Mouse (Mus musculus) embryonic fibroblast, embryonic 13.5 days (primary cell): ENCODE data around the gene Tas2r134.

Experiments used
- CTCF ChIP-seq: IDR thresholded peaks from 2 replicates; pipeline ENCODE4 v1.5.1; 2011; ENCODE audit warnings: mild to moderate bottlenecking, control low read depth, low read length, moderate library complexity, borderline replicate concordance; ENCODE audit not compliant: insufficient read depth
- POLR2A ChIP-seq: IDR thresholded peaks from 2 replicates; pipeline ENCODE4 v1.6.1; 2011; ENCODE audit warnings: low read depth, mild to moderate bottlenecking, control low read depth, low read length, moderate library complexity

- TF ChIP-seq POLR2A (no peak), CTCF (no peak)
These were observed 26.4 kb upstream of the Tas2r134 start for GRCm38 (mm10) chr2:51600873-51601272.
